Mouse (Mus musculus) kidney, postnatal 0 days (tissue): ENCODE measurements around the gene Ubb. TPM values are rescaled to one million over a fixed set of nuclear protein-coding genes. Genes with fewer than 3 reads are reported as not detected.

Source experiments
- ATAC-seq: fragments of 200-750 bp; cut with Nextera tagmentation; replicated peaks from 2 replicates; pipeline ENCODE4 v1.8.0; 2017; ENCODE audit warnings: low read depth, moderate number of reproducible peaks, moderate TSS enrichment, moderate library complexity; ENCODE audit not compliant: low FRiP score
- DNase-seq: peaks from one replicate; pipeline ENCODE4 v3.0.0-alpha.2; 2016; ENCODE audit warnings: low spot score
- H3K27ac ChIP-seq: fragments of 300-500 bp; sonication (generic); 2 replicates; pipeline ENCODE4 v1.5.1; 2014; ENCODE audit warnings: mild to moderate bottlenecking
- H3K27me3 ChIP-seq: fragments of 300-500 bp; sonication (generic); 2 replicates; pipeline ENCODE4 v1.6.1; 2014; ENCODE audit warnings: low read length, mixed read lengths; ENCODE audit not compliant: insufficient read depth
- H3K36me3 ChIP-seq: fragments of 300-500 bp; sonication (generic); 2 replicates; pipeline ENCODE4 v1.6.1; 2014; ENCODE audit warnings: low read length, mixed read lengths; ENCODE audit not compliant: insufficient read depth
- H3K4me1 ChIP-seq: fragments of 300-500 bp; sonication (generic); replicated peaks from 2 replicates; pipeline ENCODE4 v1.6.1; 2014; ENCODE audit warnings: antibody characterized with exemption, low read length, mixed read lengths; ENCODE audit not compliant: insufficient read depth
- H3K4me2 ChIP-seq: fragments of 300-500 bp; sonication (generic); 2 replicates; pipeline ENCODE4 v1.6.1; 2014; ENCODE audit warnings: mild to moderate bottlenecking, low read length, moderate library complexity, mixed read lengths
- H3K4me3 ChIP-seq: fragments of 300-500 bp; sonication (generic); replicated peaks from 2 replicates; pipeline ENCODE4 v1.5.1; 2014; ENCODE audit warnings: low read depth, low read length
- H3K9ac ChIP-seq: fragments of 300-500 bp; sonication (generic); 2 replicates; pipeline ENCODE4 v1.6.1; 2014; ENCODE audit warnings: low read depth, low read length
- H3K9me3 ChIP-seq: fragments of 300-500 bp; sonication (generic); replicated peaks from 2 replicates; pipeline ENCODE4 v1.6.1; 2016; ENCODE audit warnings: low read length, inconsistent platforms, mixed read lengths
- CTCF ChIP-seq: IDR thresholded peaks from 2 replicates; pipeline ENCODE4 v1.5.1; 2016; ENCODE audit warnings: antibody characterized with exemption, low read depth, mild to moderate bottlenecking, moderate library complexity
- WGBS: fragments of 180-500 bp; shearing (Covaris S2); extraction: QIAGEN DNeasy Blood & Tissue Kit; methylation state at CpG from one replicate; pipeline ENCODE4 v1.1.7; 2014; 5-methylcytosine and 5-hydroxymethylcytosine counted together
- polyA plus RNA-seq: library from polyadenylated mRNA; unstranded; fragments of >200 nt; fragmentation: Nextera tagmentation; extraction: Ambion mirVana; gene quantifications from 2 replicates; pipeline ENCODE4 v1.2.1, GENCODE M21; 2015

Ubb gene
- polyA plus RNA-seq, 1 experiment from 2014 or later = 2,759 TPM

- no peak for TF ChIP-seq CTCF
- DNase-seq (peak; percentile 30), ATAC-seq (no peak)
- H3K36me3 ChIP-seq = no peaks in the 10 kb centered on the region
- H3K27me3 ChIP-seq = no peaks in the 10 kb centered on the region
- 32% methylated on average over 7 of the region's 7 CpGs for WGBS
- H3K4me3 ChIP-seq = no peak overlapping the region
- no peaks in the 10 kb centered on the region for H3K4me1 ChIP-seq
- H3K9me3 ChIP-seq = no peaks in the 10 kb centered on the region
- no peak overlapping the region for H3K27ac ChIP-seq
- peak overlapping the region; percentile 97; the same call in 1 of the 2 replicates for H3K4me2 ChIP-seq
- H3K9ac ChIP-seq = no peak overlapping the region
Observed at GRCm38 (mm10) chr11:62537590-62537989, 13.4 kb upstream of the Ubb start.

GRCm38 (mm10) chr11:62538321-62539088 lies 12.5 kb upstream of the Ubb start:
- WGBS = under 1% methylated on average over 65 of the region's 73 CpGs
- peak; percentile 78 for ATAC-seq
- peak overlapping the region; percentile 72 for H3K27ac ChIP-seq

GRCm38 (mm10) chr11:62539089-62539890 lies 11.7 kb upstream of the Ubb start, which contains the start of gene Cenpv:
Cenpv (minus strand) TSS chr11:62539261.
- peak within 1 kb of the TSS; percentile 86 for H3K9ac ChIP-seq
- H3K36me3 ChIP-seq = no peaks in the 10 kb centered on the region
- no peaks in the 10 kb centered on the region for H3K9me3 ChIP-seq
- 4% methylated on average over 55 of the region's 57 CpGs for WGBS
- H3K4me1 ChIP-seq = no peaks in the 10 kb centered on the region
- H3K27me3 ChIP-seq = no peaks in the 10 kb centered on the region
- peak within 1 kb of the TSS; percentile 80 for H3K4me3 ChIP-seq
- peak within 1 kb of the TSS; percentile 72 for H3K27ac ChIP-seq
- DNase-seq (peak; percentile 66), ATAC-seq (peak; percentile 78)
- H3K4me2 ChIP-seq = peak within 1 kb of the TSS; percentile 97
- no peak for TF ChIP-seq CTCF

More at GRCm38 (mm10) chr11:62538321-62539088, 12.5 kb upstream of the Ubb start:
- Histone ChIP-seq H3K9ac (peak overlapping the region; percentile 86), H3K36me3 (no peaks in the 10 kb centered on the region), H3K4me2 (peak overlapping the region; percentile 97), H3K4me1 (no peaks in the 10 kb centered on the region), H3K27me3 (no peaks in the 10 kb centered on the region), H3K4me3 (peak overlapping the region; percentile 80), H3K9me3 (no peaks in the 10 kb centered on the region)
- no peak for TF ChIP-seq CTCF
- DNase-seq = peak; percentile 56

GRCm38 (mm10) chr11:62540167-62540566 lies 10.8 kb upstream of the Ubb start:
- no peak for TF ChIP-seq CTCF
- no peak overlapping the region for H3K9ac ChIP-seq
- no peaks in the 10 kb centered on the region for H3K27me3 ChIP-seq
- no peaks in the 10 kb centered on the region for H3K4me1 ChIP-seq
- H3K36me3 ChIP-seq = no peaks in the 10 kb centered on the region
- no peak overlapping the region for H3K27ac ChIP-seq
- no peak for DNase-seq
- no peaks in the 10 kb centered on the region for H3K9me3 ChIP-seq
- no peak overlapping the region for H3K4me2 ChIP-seq
- no peak overlapping the region for H3K4me3 ChIP-seq
- WGBS = 90% methylated on average over 7 of the region's 7 CpGs
- ATAC-seq = no peak

GRCm38 (mm10) chr11:62540969-62541368 lies 10.0 kb upstream of the Ubb start:
- Histone ChIP-seq H3K9me3 (no peaks in the 10 kb centered on the region), H3K9ac (no peak overlapping the region), H3K4me1 (no peaks in the 10 kb centered on the region), H3K27ac (no peak overlapping the region), H3K36me3 (no peaks in the 10 kb centered on the region), H3K4me3 (no peak overlapping the region), H3K27me3 (no peaks in the 10 kb centered on the region), H3K4me2 (no peak overlapping the region)
- DNase-seq = no peak
- 46% methylated on average over 2 of the region's 2 CpGs for WGBS
- TF ChIP-seq CTCF = no peak
- no peak for ATAC-seq

- no peak overlapping the region for H3K27ac ChIP-seq
- no peaks in the 10 kb centered on the region for H3K9me3 ChIP-seq
- no peak for ATAC-seq
- H3K36me3 ChIP-seq = no peaks in the 10 kb centered on the region
- H3K27me3 ChIP-seq = no peaks in the 10 kb centered on the region
- no peak overlapping the region for H3K9ac ChIP-seq
- H3K4me3 ChIP-seq = no peak overlapping the region
- WGBS = 73% methylated on average over 8 of the region's 8 CpGs
- DNase-seq = no peak
- no peak for TF ChIP-seq CTCF
- H3K4me2 ChIP-seq = no peak overlapping the region
- no peaks in the 10 kb centered on the region for H3K4me1 ChIP-seq
Observed at GRCm38 (mm10) chr11:62541581-62541980, 9.4 kb upstream of the Ubb start.
